ENCODE assay signal across 16 mouse cellular contexts in genomic region chr14:122380896-122381845, GRCm38 (mm10).
DNase-seq lines count a peak whose midpoint lies in the region; ATAC-seq and TF ChIP-seq lines count a peak whose summit lies in the region.
"Had no signal": no experiment of that assay in that cellular context is flagged by ENCODE, and none has a peak within 500 bp of the region (broad histone marks: within the 10 kb centered on the region; RNA-seq: fewer than 3 reads in every experiment).

No protein-coding gene starts in this region.

- peak; percentile 18 for DNase-seq in intestine, embryonic 14.5 days (ENCODE audit: low spot score)
- peak; percentile 83 to 87 for DNase-seq in cerebellum, adult 18-20 months
- DNase-seq in midbrain, postnatal 0 days (ENCODE audit: low spot score): peak; percentile 78
- DNase-seq in right cerebral cortex, adult 18-20 months: no peak
- DNase-seq in liver, postnatal 0 days: no peak
- DNase-seq: adrenal gland, postnatal 14 days; gastrocnemius, postnatal 36 days; lung, postnatal 36 days; spleen, adult 18-20 months had no signal

- 76% methylated on average over 15 of the region's 15 CpGs for WGBS in intestine, embryonic 14.5 days
- 79% methylated on average over 15 of the region's 15 CpGs for WGBS in intestine, postnatal 0 days
- WGBS in forebrain, embryonic 13.5 days: 50% methylated on average over 15 of the region's 15 CpGs
- WGBS in midbrain, postnatal 0 days: 57% methylated on average over 15 of the region's 15 CpGs
- 77% methylated on average over 15 of the region's 15 CpGs for WGBS in liver, postnatal 0 days (ENCODE audit: insufficient replicate concordance)

- ATAC-seq in intestine, embryonic 14.5 days (replicated peaks; ENCODE audit: low FRiP score, low TSS enrichment, low read depth): no peak
- ATAC-seq in intestine, postnatal 0 days: no peak
- ATAC-seq in forebrain, embryonic 13.5 days: peak; percentile 13; the same call in 1 of the 2 replicates
- ATAC-seq in midbrain, postnatal 0 days (ENCODE audit: low FRiP score): peak; percentile 34; the same call in 1 of the 2 replicates
- ATAC-seq in liver, postnatal 0 days: no peak

- H3K4me2 ChIP-seq in intestine, embryonic 14.5 days (ENCODE audit: low read length): no peak overlapping the region
- H3K4me2 ChIP-seq in intestine, postnatal 0 days (replicated peaks; ENCODE audit: low read depth): no peak overlapping the region
- H3K4me2 ChIP-seq in forebrain, embryonic 13.5 days: no peak overlapping the region; the same call in 1 of the 2 replicates
- no peak overlapping the region for H3K4me2 ChIP-seq in midbrain, postnatal 0 days (ENCODE audit: low read depth, low read length, poor library complexity, severe bottlenecking)
- H3K4me2 ChIP-seq in liver, postnatal 0 days (ENCODE audit: low read depth, low read length): no peak overlapping the region
- H3K4me2 ChIP-seq: embryonic facial prominence, embryonic 13.5 days; heart, embryonic 15.5 days had no signal

- no peak overlapping the region for H3K9ac ChIP-seq in intestine, embryonic 14.5 days (ENCODE audit: low read length)
- no peak overlapping the region for H3K9ac ChIP-seq in intestine, postnatal 0 days (ENCODE audit: low read depth, low read length)
- H3K9ac ChIP-seq in forebrain, embryonic 13.5 days: no peak overlapping the region
- no peak overlapping the region for H3K9ac ChIP-seq in midbrain, postnatal 0 days (replicated peaks; ENCODE audit: low read length, poor library complexity, severe bottlenecking)
- H3K9ac ChIP-seq in liver, postnatal 0 days (replicated peaks): no peak overlapping the region
- H3K9ac ChIP-seq: embryonic facial prominence, embryonic 13.5 days; heart, embryonic 15.5 days; liver, embryonic 14.5 days had no signal

- no peak overlapping the region for H3K27ac ChIP-seq in intestine, embryonic 14.5 days (ENCODE audit: low read depth)
- H3K27ac ChIP-seq in intestine, postnatal 0 days (ENCODE audit: low read depth, low read length): no peak overlapping the region
- peak overlapping the region; percentile 61 for H3K27ac ChIP-seq in forebrain, embryonic 13.5 days
- no peak overlapping the region; the same call in 1 of the 2 replicates for H3K27ac ChIP-seq in midbrain, postnatal 0 days (ENCODE audit: low read depth, low read length)
- no peak overlapping the region for H3K27ac ChIP-seq in liver, postnatal 0 days (ENCODE audit: low read depth)
- H3K27ac ChIP-seq: embryonic facial prominence, embryonic 13.5 days; heart, embryonic 15.5 days; kidney, postnatal 0 days; limb, embryonic 10.5 days; liver, embryonic 14.5 days had no signal

- H3K4me3 ChIP-seq in intestine, embryonic 14.5 days (ENCODE audit: low read depth, low read length): no peak overlapping the region
- H3K4me3 ChIP-seq in intestine, postnatal 0 days (ENCODE audit: low read depth, low read length): no peak overlapping the region
- H3K4me3 ChIP-seq in forebrain, embryonic 13.5 days: no peak overlapping the region
- H3K4me3 ChIP-seq in midbrain, postnatal 0 days (ENCODE audit: low read depth, low read length): no peak overlapping the region
- H3K4me3 ChIP-seq in liver, postnatal 0 days (ENCODE audit: low read depth, low read length): no peak overlapping the region
- H3K4me3 ChIP-seq: embryonic facial prominence, embryonic 13.5 days; heart, embryonic 15.5 days; limb, embryonic 10.5 days had no signal

- no peaks in the 10 kb centered on the region for H3K27me3 ChIP-seq in intestine, embryonic 14.5 days (replicated peaks; ENCODE audit: control insufficient read depth, insufficient read depth, low read length)
- H3K27me3 ChIP-seq in intestine, postnatal 0 days (replicated peaks; ENCODE audit: control insufficient read depth, insufficient read depth, low read length): no peaks in the 10 kb centered on the region
- H3K27me3 ChIP-seq in forebrain, embryonic 13.5 days: peaks cover 35% of the 10 kb centered on the region
- peaks cover 65% of the 10 kb centered on the region for H3K27me3 ChIP-seq in midbrain, postnatal 0 days (ENCODE audit: insufficient read depth, low read length)
- H3K27me3 ChIP-seq in liver, postnatal 0 days (ENCODE audit: insufficient read depth, low read length): no peaks in the 10 kb centered on the region
- H3K27me3 ChIP-seq: heart, embryonic 15.5 days had no signal

- no peaks in the 10 kb centered on the region for H3K4me1 ChIP-seq in intestine, embryonic 14.5 days (replicated peaks; ENCODE audit: control insufficient read depth, insufficient read depth, low read length)
- H3K4me1 ChIP-seq in intestine, postnatal 0 days (replicated peaks; ENCODE audit: control insufficient read depth, insufficient read depth, low read length): no peaks in the 10 kb centered on the region
- peaks cover 33% of the 10 kb centered on the region for H3K4me1 ChIP-seq in forebrain, embryonic 13.5 days
- no peaks in the 10 kb centered on the region for H3K4me1 ChIP-seq in midbrain, postnatal 0 days (ENCODE audit: insufficient read depth, low read length)
- no peaks in the 10 kb centered on the region for H3K4me1 ChIP-seq in liver, postnatal 0 days (ENCODE audit: insufficient read depth)
- H3K4me1 ChIP-seq: heart, embryonic 15.5 days had no signal

- TF ChIP-seq EP300 in liver, postnatal 0 days (IDR thresholded peaks at IDR 0.05; ENCODE audit: low read depth): no peak

- H3K36me3 ChIP-seq in intestine, embryonic 14.5 days (ENCODE audit: control insufficient read depth, insufficient read depth, low read length): no peaks in the 10 kb centered on the region
- H3K36me3 ChIP-seq in intestine, postnatal 0 days (ENCODE audit: control insufficient read depth, insufficient read depth): no peaks in the 10 kb centered on the region
- H3K36me3 ChIP-seq in forebrain, embryonic 13.5 days (ENCODE audit: poor library complexity, severe bottlenecking): no peaks in the 10 kb centered on the region
- no peaks in the 10 kb centered on the region for H3K36me3 ChIP-seq in midbrain, postnatal 0 days (ENCODE audit: insufficient read depth, low read length)
- H3K36me3 ChIP-seq in liver, postnatal 0 days (replicated peaks; ENCODE audit: insufficient read depth, low read length): no peaks in the 10 kb centered on the region
- H3K36me3 ChIP-seq: embryonic facial prominence, embryonic 13.5 days; heart, embryonic 15.5 days; limb, embryonic 10.5 days had no signal

- TF ChIP-seq CTCF in intestine, postnatal 0 days (IDR thresholded peaks at IDR 0.05; ENCODE audit: low read depth): no peak
- no peak for TF ChIP-seq CTCF in midbrain, postnatal 0 days (IDR thresholded peaks at IDR 0.05)
- TF ChIP-seq CTCF in liver, postnatal 0 days (IDR thresholded peaks at IDR 0.05; ENCODE audit: low read depth): no peak

- H3K9me3 ChIP-seq in intestine, embryonic 14.5 days (ENCODE audit: control insufficient read depth, low read length): no peaks in the 10 kb centered on the region
- no peaks in the 10 kb centered on the region for H3K9me3 ChIP-seq in intestine, postnatal 0 days (ENCODE audit: control insufficient read depth)
- no peaks in the 10 kb centered on the region for H3K9me3 ChIP-seq in forebrain, embryonic 13.5 days (replicated peaks)
- no peaks in the 10 kb centered on the region for H3K9me3 ChIP-seq in midbrain, postnatal 0 days (ENCODE audit: low read length)
- H3K9me3 ChIP-seq in liver, postnatal 0 days (ENCODE audit: low read length): no peaks in the 10 kb centered on the region
- H3K9me3 ChIP-seq: embryonic facial prominence, embryonic 13.5 days; heart, embryonic 15.5 days; limb, embryonic 10.5 days had no signal

Comparison
In these comparisons a context has a peak if more than half of its experiments do, and no peak if none do; other contexts are left out.
1. ATAC-seq: peak in forebrain, embryonic 13.5 days (single experiment) and midbrain, postnatal 0 days (single experiment); none in intestine, embryonic 14.5 days (single experiment), intestine, postnatal 0 days (single experiment) and liver, postnatal 0 days (single experiment).
2. DNase-seq: peak in intestine, embryonic 14.5 days (single experiment), cerebellum, adult 18-20 months (2 of 2) and midbrain, postnatal 0 days (single experiment); none in right cerebral cortex, adult 18-20 months (single experiment) and liver, postnatal 0 days (single experiment).